Mouse (Mus musculus) CD4-positive helper T cell, adult 2 months (primary cell): ENCODE data around the gene Pdgfb.
A peak's percentile ranks its signal among the peaks of the same experiment; 100 is the strongest.

ENCODE experiments used
- DNase-seq: peaks from one replicate; pipeline ENCODE4 v3.0.0-alpha.2; 2012; ENCODE audit warnings: low read depth, missing footprints, low spot score

Gene Pdgfb

GRCm38 (mm10) chr15:80014321-80015210 is at the start of gene Pdgfb:
TSS of gene Pdgfb (minus strand) at chr15:80014977.
- no peak for DNase-seq

DNA sequence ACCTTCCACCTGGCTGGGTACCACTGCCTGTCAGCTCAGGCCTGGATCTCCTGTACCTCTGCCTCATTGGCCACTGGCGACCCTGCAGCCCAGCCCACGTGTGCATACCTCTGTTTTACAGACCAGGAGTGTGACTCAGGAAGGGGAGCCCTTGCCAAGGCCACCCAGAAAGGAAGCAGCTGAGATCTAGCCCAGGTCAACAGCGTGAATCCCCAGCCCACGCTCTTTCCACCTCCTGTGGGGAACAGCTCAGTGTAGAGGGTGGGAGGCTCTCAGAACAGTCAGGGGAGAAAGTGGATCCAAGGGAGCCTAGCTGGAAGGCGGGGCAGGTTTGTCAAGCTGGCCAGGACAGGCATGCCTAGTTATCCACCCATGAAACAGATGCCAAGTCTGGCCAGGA is 48.0 kb upstream of the Pdgfb start:
- no peak for DNase-seq

DNA sequence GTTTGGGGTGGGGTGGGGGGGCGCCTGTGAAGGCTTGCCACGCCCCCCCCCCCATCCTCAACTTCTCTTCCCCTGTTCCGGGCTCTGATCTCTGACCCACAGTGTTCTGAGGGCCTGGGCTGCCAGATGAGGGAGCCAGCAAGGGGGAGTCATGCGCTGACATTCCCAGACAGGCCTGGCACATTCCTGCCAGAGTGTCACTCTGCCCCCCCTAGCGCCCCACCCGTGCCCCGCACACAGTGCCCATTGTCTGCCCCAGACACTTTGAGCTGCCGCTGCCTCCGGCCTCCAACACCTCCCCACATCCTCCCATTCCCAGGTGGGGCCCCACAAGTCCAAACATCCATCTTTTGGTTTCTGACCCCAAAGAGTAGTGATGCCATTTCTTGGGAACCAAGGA is 47.6 kb upstream of the Pdgfb start:
- no peak for DNase-seq

DNA sequence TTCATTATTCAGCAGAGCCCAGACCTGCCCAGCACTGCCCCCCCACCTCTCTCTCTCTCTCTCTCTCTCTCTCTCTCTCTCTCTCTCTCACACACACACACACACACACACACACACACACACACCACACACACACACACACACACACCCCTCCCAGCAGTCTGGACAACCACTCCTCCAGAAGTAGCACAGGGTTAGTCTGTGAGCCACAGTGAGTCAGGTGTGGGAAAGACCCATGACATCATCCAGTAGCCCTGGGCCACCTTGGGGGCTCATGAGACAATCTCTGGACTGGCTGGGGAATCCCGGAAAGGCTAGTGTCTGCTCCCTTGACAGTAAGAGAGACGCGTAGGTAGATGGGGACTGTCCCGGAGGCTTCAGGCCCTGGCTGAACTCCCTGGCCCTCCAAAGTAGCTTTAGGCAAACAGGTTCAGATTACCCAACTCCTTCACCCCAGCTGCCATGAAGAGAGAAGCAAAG is 46.3 kb upstream of the Pdgfb start:
- peak; percentile 47 for DNase-seq

DNA sequence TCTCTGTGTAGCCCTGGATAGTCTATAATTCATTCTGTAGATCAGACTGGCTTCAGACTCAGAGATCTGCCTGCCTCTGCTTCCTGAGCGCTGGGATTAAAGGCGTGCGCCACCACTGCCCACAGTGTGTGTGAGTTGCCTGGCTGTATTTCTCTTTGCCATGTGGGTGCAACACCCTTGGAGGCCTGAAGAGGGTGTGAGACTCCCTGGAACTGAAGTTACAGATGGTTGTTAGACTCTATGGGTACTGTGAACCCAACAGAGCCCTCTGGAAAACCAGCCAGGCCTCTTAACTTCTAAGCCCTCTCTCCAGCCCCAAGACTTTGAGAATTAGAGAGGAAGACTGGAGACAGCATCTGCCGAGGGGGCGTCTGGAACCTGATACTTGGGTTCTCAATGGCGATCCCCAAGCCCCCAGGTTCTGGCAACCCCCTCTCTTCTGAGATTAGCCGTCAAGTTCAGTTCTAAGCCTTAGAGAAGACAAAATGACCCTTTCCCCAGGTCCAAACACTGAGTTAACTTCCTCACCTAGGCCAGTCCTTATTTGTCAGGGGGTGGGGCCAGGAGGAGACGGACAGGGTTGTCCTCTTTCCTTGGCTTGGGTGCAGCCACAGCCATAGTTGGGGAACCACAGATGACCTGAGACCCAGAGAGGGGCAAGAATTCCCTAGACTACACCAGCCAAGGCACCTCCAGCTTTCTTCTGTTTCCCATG is 45.7 kb upstream of the Pdgfb start:
- DNase-seq, result no peak

DNA sequence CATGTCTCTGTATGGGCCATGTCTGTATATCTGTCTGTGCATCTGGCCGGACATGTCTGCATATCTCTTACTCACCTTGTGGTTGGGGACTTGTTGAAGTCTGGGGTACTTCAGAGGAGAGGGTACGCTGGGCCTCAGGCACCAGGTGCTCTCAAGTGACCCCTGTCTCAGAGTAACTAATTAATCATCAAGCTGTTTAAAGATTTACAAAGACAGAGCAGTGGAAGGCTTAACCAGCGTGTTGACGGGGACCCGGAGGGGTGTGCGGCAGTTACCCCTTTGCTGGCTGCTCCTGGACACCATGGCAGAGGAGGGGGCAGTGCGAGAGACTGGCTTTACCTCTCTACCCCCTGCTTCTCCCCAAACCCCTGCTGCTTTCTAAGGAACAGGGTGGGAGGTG is 44.8 kb upstream of the Pdgfb start:
- no peak for DNase-seq

- no peak for DNase-seq
Observed at GRCm38 (mm10) chr15:80058151-80058550, 43.4 kb upstream of the Pdgfb start.

- no peak for DNase-seq
Observed at GRCm38 (mm10) chr15:80054034-80054710, 39.4 kb upstream of the Pdgfb start.

GRCm38 (mm10) chr15:80053381-80054033 is 38.7 kb upstream of the Pdgfb start:
- no peak for DNase-seq

DNA sequence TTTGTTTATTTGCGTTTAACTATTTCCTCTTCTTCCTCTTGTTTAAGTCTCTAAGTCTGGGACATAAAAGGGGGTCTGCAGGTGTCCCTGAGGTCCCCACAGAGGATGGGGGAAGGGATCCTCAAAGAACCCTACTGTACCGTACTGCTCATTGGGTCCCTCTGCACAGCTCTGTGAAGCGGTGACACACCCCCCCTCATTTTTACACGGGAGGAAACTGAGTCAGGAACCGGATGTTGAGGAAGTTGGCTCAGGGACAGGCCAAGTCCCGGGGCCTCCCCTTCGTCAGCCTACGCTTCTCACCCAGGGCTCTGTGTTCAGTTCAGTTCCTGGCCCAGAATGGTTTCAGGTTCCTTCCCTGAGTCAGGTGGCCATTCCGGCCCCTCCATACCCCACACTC is 37.0 kb upstream of the Pdgfb start:
- DNase-seq, result no peak

DNA sequence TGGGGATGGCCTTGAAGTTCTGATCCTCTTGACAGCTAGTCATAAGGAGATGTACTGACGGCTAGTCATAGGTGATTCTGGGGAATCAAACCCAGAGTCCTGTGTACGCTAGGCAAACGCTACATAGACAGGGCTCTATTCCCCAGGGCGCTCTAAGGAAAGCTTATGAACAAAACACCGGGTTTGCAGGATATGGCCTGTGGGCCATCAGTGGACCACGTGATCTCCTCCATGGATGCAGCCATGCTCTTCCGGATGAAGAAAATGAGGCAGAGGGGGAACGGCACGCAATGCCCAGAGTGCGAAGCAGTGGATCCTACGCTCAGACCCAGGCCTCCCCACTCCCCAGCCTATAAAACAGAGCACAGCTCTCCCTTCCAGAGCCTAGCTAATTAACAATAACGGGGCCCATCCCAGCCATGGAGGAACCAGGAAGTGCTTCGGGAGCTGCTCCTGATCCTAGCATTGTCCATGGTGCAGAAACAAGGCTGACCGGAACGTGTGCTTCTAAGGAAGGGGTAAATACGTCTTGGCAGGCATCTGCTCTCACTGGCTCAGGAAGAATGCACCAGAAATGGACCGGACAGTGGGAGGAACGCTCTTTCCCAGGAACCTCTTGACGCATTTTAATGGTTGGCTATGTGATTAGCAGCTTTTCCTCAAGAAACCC is 36.5 kb upstream of the Pdgfb start:
- no peak for DNase-seq

DNA sequence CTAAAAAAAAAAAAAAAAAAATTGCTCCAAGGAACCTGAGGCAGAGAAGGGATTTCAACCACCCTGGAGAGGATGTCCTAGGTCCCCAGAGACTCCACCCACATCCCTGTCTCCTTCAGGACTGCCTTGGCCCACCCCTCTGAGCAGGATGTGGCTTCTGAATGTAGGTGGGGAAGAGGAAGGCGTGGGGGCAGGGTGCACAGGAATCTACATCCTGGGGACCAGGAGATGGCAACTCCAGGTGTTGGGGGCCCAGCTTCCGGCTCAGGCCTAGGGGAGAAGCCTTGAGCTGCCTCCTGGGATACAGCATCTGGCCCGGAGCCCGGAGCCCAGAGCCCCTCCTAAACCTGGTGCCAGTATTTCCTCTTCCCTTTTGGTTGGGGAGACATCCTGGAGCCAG is 35.3 kb upstream of the Pdgfb start:
- DNase-seq, result peak; percentile 36

- no peak for DNase-seq
Observed at GRCm38 (mm10) chr15:80047973-80048372, 33.2 kb upstream of the Pdgfb start.

GRCm38 (mm10) chr15:80047242-80047641 is 32.5 kb upstream of the Pdgfb start:
- DNase-seq, result no peak

DNA sequence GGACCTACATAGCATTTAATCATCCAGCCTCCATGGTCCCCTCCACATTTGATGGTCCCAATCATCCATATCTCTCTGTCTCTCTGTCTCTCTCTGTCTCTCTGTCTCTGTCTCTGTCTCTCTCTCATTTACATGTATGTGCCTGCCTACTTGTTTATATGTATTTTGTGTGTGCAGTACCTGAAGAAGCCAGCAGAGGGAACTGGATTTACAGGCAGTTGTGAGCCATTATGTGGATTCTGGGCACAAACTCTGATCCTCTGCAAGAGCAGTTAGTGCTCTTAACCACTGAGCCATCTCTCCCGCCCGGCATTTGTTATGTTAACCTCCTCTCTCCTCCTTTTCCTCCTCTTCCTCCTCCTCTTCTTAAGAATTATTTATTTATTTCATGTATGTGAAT is 31.0 kb upstream of the Pdgfb start:
- no peak for DNase-seq

DNA sequence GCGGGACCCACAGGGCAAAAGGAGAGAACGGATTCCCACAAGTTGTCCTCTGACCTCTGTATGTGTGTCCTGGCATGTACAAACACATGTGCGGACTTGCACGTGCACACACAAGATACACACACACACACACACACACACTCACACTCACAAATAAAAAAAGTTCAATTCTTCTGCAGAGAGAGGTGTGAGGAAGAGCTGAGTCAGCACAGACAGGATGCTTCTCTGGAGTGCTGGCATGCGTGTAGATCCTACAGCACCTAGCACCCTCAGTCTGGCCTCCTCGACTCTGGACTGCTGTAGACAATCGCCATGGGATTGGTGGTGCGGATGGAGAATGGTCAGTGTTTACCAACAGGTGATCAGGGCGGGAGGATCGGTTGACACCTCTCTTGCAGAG is 29.5 kb upstream of the Pdgfb start:
- no peak for DNase-seq

DNA sequence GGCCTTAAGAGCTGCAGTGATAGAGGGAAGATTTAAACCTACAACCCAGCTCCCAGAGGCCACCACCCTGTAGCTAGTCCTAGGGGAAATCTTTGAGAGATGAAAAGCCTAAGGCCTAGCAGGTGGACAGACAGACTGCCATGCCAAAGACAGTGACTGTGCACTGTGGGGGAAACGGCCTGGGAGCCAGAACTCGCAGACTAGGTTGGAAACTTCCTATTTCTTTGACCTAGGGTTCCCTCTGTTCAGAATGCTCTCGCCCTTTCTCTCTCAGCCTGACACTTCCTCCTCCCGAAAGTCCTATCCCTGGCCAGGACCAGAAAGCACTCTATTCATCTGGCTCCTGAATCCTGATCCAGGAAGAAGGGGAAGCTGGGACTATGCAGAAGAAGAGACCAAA is 27.4 kb upstream of the Pdgfb start:
- DNase-seq, result no peak

DNA sequence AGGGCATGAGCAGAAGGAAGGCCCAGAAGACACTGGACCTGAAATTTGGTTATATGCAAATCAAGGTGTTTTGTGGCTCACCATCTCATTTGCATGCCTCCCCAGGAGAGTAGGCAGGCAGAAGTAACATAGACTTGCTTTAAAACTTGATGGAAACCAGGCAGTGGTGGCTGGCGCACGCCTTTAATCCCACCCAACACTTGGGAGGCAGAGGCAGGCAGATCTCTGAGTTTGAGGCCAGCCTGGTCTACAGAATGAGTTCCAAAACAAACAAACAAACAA is 23.3 kb upstream of the Pdgfb start:
- DNase-seq, result no peak

DNA sequence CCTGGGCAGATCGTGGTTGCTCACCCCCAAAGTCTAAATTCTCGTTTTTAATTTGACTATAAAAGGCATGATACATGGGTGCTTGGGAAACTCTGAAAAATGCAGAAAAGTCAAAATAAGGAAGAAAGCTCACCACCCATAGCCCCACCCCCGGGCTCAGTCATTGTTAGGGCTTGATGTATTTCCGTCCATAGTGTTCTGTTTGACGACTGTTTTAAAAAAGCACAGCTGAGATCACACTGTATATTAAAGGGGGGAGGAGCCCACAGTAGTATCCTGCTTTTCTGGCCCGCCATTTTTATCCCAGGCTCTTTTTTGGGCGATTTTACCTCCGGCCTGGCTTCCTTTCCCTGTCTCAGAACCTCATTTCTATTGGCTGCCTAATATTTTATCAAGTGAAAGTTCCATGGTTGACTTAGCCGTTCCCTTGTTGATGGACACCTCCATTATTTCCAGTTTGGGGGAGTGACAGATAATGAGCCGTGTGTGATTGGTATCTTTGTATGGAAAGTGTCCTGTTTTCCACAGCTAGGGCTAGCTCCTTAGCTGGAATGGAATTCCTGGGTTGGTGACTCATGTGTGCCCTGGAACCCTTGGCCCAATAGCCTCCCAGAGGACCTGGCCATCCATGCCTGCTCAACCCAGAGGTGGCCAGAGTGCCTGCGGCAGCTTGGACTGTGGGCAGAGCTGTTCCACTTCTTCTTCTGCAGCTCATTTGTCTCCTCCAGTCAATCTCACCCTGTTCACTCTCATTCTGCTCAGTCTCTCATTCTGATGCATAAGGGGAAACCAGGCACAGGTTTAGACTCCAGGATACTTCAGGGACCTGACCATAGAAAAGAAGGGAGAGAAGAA is 22.7 kb upstream of the Pdgfb start:
- DNase-seq, result no peak

DNA sequence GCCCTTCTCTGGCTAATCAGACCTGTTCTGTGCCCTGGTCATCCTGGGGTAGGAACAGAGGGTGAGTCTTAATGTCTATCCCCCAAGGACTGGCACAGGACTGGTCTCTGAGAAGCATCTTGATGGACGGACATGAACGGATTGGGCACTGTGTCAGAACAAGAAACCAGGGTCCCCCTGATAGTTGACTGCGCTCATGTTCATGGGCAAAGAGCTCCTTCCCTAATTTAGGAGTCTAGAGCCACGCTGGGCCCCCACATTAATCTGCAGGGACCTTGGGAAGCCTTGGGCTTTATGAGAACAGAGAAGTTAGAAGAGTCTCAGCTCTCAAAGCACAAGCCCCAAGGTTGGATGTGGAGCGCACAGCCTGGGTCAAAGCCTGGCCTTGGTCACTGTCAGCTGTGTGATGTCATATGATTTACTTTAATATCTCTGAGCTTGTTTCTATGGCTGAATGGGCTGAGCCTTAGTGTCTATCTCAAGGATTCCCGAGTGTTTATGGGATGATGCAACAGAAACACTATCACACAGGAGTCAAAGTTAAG is 20.6 kb upstream of the Pdgfb start:
- DNase-seq, result no peak
